Mouse (Mus musculus): ENCODE results near the gene 2610528J11Rik. TPM values are rescaled to one million over a fixed set of nuclear protein-coding genes. Genes with fewer than 3 reads are reported as not detected.

2610528J11Rik gene
- polyA plus RNA-seq, 1 experiment from 2014 or later, result not detected

- H3K27ac ChIP-seq, result no peak overlapping the region
- H3K9ac ChIP-seq, result no peak overlapping the region
- H3K4me3 ChIP-seq, result no peak overlapping the region
- ATAC-seq (ENCODE audit: low FRiP score, low read depth), result no peak
- no peaks in the 10 kb centered on the region for H3K27me3 ChIP-seq (replicated peaks)
- H3K4me2 ChIP-seq (replicated peaks), result no peak overlapping the region
- 83% methylated on average over 7 of the region's 7 CpGs for WGBS
- H3K36me3 ChIP-seq, result no peaks in the 10 kb centered on the region
- H3K4me1 ChIP-seq, result peaks cover 5% of the 10 kb centered on the region
- no peaks in the 10 kb centered on the region for H3K9me3 ChIP-seq
Measured at GRCm38 (mm10) chr4:118522248-118522647, 4.6 kb upstream of the 2610528J11Rik start.

- no peak overlapping the region for H3K27ac ChIP-seq
- no peak overlapping the region for H3K9ac ChIP-seq
- no peaks in the 10 kb centered on the region for H3K36me3 ChIP-seq
- H3K4me1 ChIP-seq, result no peaks in the 10 kb centered on the region
- H3K4me3 ChIP-seq, result no peak overlapping the region
- no peaks in the 10 kb centered on the region; the same call in 1 of the 2 replicates for H3K27me3 ChIP-seq (replicated peaks)
- H3K9me3 ChIP-seq, result no peaks in the 10 kb centered on the region
- ATAC-seq (ENCODE audit: low FRiP score, low read depth), result no peak
- 65% methylated on average over 7 of the region's 7 CpGs for WGBS
- no peak overlapping the region for H3K4me2 ChIP-seq (replicated peaks)
Measured at GRCm38 (mm10) chr4:118523976-118524375, 2.8 kb upstream of the 2610528J11Rik start.

DNA sequence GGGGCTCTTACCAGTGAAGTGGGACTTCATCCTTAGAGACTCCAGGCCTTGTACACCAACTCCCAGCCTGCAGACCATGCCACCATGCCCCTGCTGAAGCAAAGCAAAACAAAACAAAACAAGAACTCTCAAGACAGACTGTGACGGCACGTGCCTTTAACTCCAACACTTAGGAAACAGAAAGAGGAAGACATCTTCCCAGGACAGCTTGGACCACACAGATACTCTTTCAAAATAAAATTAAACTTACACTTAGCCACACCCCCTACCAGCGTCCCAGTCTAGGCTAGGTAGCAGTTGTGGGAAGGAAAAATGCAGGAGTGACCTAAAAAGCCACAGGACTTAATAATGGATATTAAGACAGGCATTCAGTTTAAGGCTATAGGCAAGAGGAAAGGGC lies 1.0 kb upstream of the 2610528J11Rik start:
- Histone ChIP-seq H3K9ac (no peak overlapping the region), H3K36me3 (no peaks in the 10 kb centered on the region), H3K27ac (no peak overlapping the region), H3K9me3 (no peaks in the 10 kb centered on the region), H3K4me3 (no peak overlapping the region), H3K27me3 (replicated peaks) (no peaks in the 10 kb centered on the region; the same call in 1 of the 2 replicates), H3K4me2 (replicated peaks) (no peak overlapping the region), H3K4me1 (no peaks in the 10 kb centered on the region)
- whole genome bisulfite sequencing, result 75% methylated on average over 3 of the region's 3 CpGs
- ATAC-seq (ENCODE audit: low FRiP score, low read depth), result no peak

DNA sequence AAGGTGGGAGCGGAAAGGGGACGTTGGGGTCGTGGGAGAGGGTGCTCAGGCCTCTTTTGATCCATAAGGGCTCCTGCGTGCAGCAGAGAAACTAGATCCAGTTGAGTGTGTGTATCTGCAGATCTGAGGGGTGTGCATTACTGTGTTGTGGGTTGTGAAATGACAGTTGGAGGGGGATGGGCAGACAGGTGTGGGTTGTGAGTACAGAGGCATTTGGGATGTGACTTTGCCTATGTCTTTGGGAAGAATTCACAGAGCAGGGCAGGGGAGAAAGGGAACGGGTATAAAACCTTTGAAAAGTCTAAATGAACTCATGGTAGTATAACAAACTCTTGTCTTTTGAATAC lies 509 bp downstream of the 2610528J11Rik start:
- no peaks in the 10 kb centered on the region for H3K9me3 ChIP-seq
- WGBS, result 49% methylated on average over 5 of the region's 5 CpGs
- H3K36me3 ChIP-seq, result no peaks in the 10 kb centered on the region
- no peak overlapping the region for H3K4me3 ChIP-seq
- H3K4me1 ChIP-seq, result no peaks in the 10 kb centered on the region
- no peak for ATAC-seq (ENCODE audit: low FRiP score, low read depth)
- no peak overlapping the region for H3K9ac ChIP-seq
- H3K27ac ChIP-seq, result no peak overlapping the region
- H3K4me2 ChIP-seq (replicated peaks), result no peak overlapping the region
- H3K27me3 ChIP-seq (replicated peaks), result no peaks in the 10 kb centered on the region; the same call in 1 of the 2 replicates

DNA sequence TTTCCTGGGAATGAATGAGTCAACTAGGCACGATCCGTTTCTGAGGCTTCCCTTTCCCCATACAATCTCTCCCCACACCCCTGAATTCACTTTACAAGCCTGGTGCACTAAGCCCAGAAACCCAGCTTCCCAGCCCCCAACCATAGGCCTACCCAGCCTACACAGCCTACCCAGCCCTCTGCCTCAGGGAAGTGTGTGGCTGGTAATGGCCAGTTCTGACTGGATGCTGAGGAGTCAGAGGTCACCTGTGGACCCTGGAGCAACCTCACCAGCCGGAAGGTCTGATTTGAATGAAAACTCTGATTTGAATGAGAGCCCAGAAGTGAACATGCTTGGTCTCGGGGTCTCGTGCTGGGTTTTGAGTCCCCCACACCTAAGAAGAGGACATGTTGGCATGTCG lies 921 bp downstream of the 2610528J11Rik start:
- H3K36me3 ChIP-seq, result no peaks in the 10 kb centered on the region
- H3K9ac ChIP-seq, result no peak overlapping the region
- no peak overlapping the region for H3K4me3 ChIP-seq
- ATAC-seq (ENCODE audit: low FRiP score, low read depth), result no peak
- H3K4me1 ChIP-seq, result no peaks in the 10 kb centered on the region
- no peaks in the 10 kb centered on the region for H3K9me3 ChIP-seq
- WGBS, result 89% methylated on average over 6 of the region's 6 CpGs
- no peaks in the 10 kb centered on the region; the same call in 1 of the 2 replicates for H3K27me3 ChIP-seq (replicated peaks)
- no peak overlapping the region for H3K27ac ChIP-seq
- no peak overlapping the region for H3K4me2 ChIP-seq (replicated peaks)

DNA sequence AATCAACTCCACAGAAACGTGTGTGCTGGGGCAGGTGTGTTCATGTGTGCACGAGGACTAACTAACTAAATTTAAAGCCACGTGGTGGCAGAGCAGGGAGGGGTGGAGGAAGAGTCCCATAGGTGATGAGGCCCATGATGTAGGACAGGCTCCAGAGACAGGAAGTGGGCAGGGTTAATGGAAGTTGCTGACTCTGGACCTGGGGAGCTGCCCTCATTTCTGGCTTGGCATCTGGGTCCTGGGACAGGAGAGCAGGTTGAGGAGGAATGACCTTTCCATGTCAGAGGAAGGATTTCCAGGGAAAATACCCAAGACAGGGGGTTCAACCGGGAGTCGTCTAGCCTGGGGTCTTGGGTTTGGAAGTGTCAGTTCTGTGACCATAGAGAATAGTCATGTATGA lies 5.9 kb downstream of the 2610528J11Rik start:
- no peaks in the 10 kb centered on the region; the same call in 1 of the 2 replicates for H3K27me3 ChIP-seq (replicated peaks)
- 84% methylated on average over 5 of the region's 5 CpGs for WGBS
- no peak for ATAC-seq (ENCODE audit: low FRiP score, low read depth)
- H3K36me3 ChIP-seq, result no peaks in the 10 kb centered on the region
- no peaks in the 10 kb centered on the region for H3K9me3 ChIP-seq
- H3K27ac ChIP-seq, result no peak overlapping the region
- H3K4me2 ChIP-seq (replicated peaks), result no peak overlapping the region
- H3K9ac ChIP-seq, result no peak overlapping the region
- no peaks in the 10 kb centered on the region for H3K4me1 ChIP-seq
- H3K4me3 ChIP-seq, result no peak overlapping the region

GRCm38 (mm10) chr4:118533156-118533555 lies 6.4 kb downstream of the 2610528J11Rik start:
- Histone ChIP-seq H3K36me3 (no peaks in the 10 kb centered on the region), H3K4me2 (replicated peaks) (no peak overlapping the region), H3K9me3 (no peaks in the 10 kb centered on the region), H3K9ac (no peak overlapping the region), H3K27me3 (replicated peaks) (no peaks in the 10 kb centered on the region), H3K27ac (no peak overlapping the region), H3K4me1 (no peaks in the 10 kb centered on the region), H3K4me3 (no peak overlapping the region)
- WGBS, result 51% methylated on average over 4 of the region's 4 CpGs
- ATAC-seq (ENCODE audit: low FRiP score, low read depth), result no peak

GRCm38 (mm10) chr4:118533605-118534004 lies 6.8 kb downstream of the 2610528J11Rik start:
- Histone ChIP-seq H3K9ac (no peak overlapping the region), H3K27ac (no peak overlapping the region), H3K4me3 (no peak overlapping the region), H3K4me2 (replicated peaks) (no peak overlapping the region), H3K4me1 (no peaks in the 10 kb centered on the region), H3K9me3 (no peaks in the 10 kb centered on the region), H3K36me3 (no peaks in the 10 kb centered on the region), H3K27me3 (replicated peaks) (no peaks in the 10 kb centered on the region)
- no peak for ATAC-seq (ENCODE audit: low FRiP score, low read depth)
- 88% methylated on average over 7 of the region's 7 CpGs for WGBS

GRCm38 (mm10) chr4:118535610-118536009 lies 8.8 kb downstream of the 2610528J11Rik start:
- Histone ChIP-seq H3K36me3 (no peaks in the 10 kb centered on the region), H3K9me3 (no peaks in the 10 kb centered on the region), H3K27ac (no peak overlapping the region), H3K4me2 (replicated peaks) (no peak overlapping the region), H3K27me3 (replicated peaks) (no peaks in the 10 kb centered on the region), H3K9ac (no peak overlapping the region), H3K4me3 (no peak overlapping the region), H3K4me1 (no peaks in the 10 kb centered on the region)
- ATAC-seq (ENCODE audit: low FRiP score, low read depth), result no peak
- WGBS, result 88% methylated on average over 6 of the region's 6 CpGs

GRCm38 (mm10) chr4:118537801-118538200 lies 11.0 kb downstream of the 2610528J11Rik start:
- Histone ChIP-seq H3K4me3 (no peak overlapping the region), H3K4me2 (replicated peaks) (no peak overlapping the region), H3K9me3 (no peaks in the 10 kb centered on the region), H3K9ac (no peak overlapping the region), H3K36me3 (no peaks in the 10 kb centered on the region), H3K27me3 (replicated peaks) (peaks cover 7% of the 10 kb centered on the region; the same call in 1 of the 2 replicates), H3K27ac (no peak overlapping the region), H3K4me1 (no peaks in the 10 kb centered on the region)
- ATAC-seq (ENCODE audit: low FRiP score, low read depth), result no peak
- 57% methylated on average over 6 of the region's 6 CpGs for WGBS

DNA sequence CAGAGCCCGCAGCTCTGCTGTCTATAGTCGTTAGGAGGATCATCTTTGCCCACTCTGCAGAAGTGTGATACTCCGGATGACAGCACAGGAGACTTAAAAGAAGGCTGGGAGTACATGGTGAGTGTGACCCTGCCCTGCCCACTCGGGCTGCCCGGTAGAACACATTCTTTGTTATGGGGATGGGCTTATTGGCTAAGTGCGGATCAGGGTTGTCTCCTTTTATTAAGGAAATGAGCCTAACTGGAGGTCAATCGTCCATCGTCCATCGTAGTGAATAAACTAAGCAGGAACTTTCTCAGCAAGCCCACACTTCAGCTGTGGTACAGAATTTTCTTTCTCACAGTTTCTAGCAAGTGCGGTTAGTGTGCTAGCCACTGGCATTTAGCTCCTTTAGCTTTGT lies 13.1 kb downstream of the 2610528J11Rik start:
- Histone ChIP-seq H3K36me3 (no peaks in the 10 kb centered on the region), H3K27ac (no peak overlapping the region), H3K4me3 (no peak overlapping the region), H3K4me2 (replicated peaks) (no peak overlapping the region), H3K4me1 (no peaks in the 10 kb centered on the region), H3K27me3 (replicated peaks) (peaks cover 7% of the 10 kb centered on the region; the same call in 1 of the 2 replicates), H3K9me3 (no peaks in the 10 kb centered on the region), H3K9ac (no peak overlapping the region)
- 9% methylated on average over 10 of the region's 10 CpGs for WGBS
- no peak for ATAC-seq (ENCODE audit: low FRiP score, low read depth)

- no peak for ATAC-seq (ENCODE audit: low FRiP score, low read depth)
- peak overlapping the region; percentile 56; the same call in 1 of the 2 replicates for H3K4me2 ChIP-seq (replicated peaks)
- H3K4me1 ChIP-seq, result no peaks in the 10 kb centered on the region
- H3K36me3 ChIP-seq, result no peaks in the 10 kb centered on the region
- no peak overlapping the region for H3K4me3 ChIP-seq
- no peak overlapping the region; the same call in 1 of the 2 replicates for H3K9ac ChIP-seq
- 71% methylated on average over 9 of the region's 9 CpGs for WGBS
- H3K27ac ChIP-seq, result no peak overlapping the region
- no peaks in the 10 kb centered on the region for H3K9me3 ChIP-seq
- peaks cover 7% of the 10 kb centered on the region; the same call in 1 of the 2 replicates for H3K27me3 ChIP-seq (replicated peaks)
Measured at GRCm38 (mm10) chr4:118542510-118543157, 15.8 kb downstream of the 2610528J11Rik start.

DNA sequence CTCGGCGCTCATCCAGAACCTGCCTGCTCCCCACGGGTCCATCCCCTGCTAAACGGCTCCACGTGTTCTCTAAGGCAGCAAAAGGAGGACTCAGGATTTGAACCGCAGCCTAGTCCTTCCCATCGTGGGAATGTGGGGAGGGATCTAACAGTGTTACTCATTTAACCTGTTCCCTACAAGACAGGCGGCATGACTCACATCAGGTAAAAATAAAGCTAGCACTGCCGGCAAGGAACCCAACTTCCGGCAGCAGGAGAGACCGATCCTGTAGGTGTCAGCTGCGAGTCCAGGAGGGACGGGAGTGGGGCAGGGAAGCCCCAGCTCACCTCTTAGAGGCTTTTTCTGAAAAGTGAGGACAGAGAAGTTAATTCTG lies 16.3 kb downstream of the 2610528J11Rik start:
- Histone ChIP-seq H3K27me3 (replicated peaks) (peaks cover 7% of the 10 kb centered on the region; the same call in 1 of the 2 replicates), H3K27ac (no peak overlapping the region), H3K4me2 (replicated peaks) (peak overlapping the region; percentile 56), H3K9me3 (no peaks in the 10 kb centered on the region), H3K4me3 (0 out of 2 replicates have a peak overlapping the region, but pooled peaks have one; percentile 8), H3K36me3 (no peaks in the 10 kb centered on the region), H3K4me1 (no peaks in the 10 kb centered on the region), H3K9ac (no peak overlapping the region; the same call in 1 of the 2 replicates)
- WGBS, result 31% methylated on average over 13 of the region's 13 CpGs
- ATAC-seq (ENCODE audit: low FRiP score, low read depth), result no peak
